Mouse (Mus musculus): Measurements from ENCODE around the gene Zfp607b. TPM values are rescaled to one million over a fixed set of nuclear protein-coding genes. Genes with fewer than 3 reads are reported as not detected.

The Zfp607b gene
- polyA plus RNA-seq, 1 experiment = 0.13 TPM

- H3K27ac ChIP-seq (ENCODE audit: insufficient read depth, low read length) = no peak overlapping the region
- 84% methylated on average over 4 of the region's 4 CpGs for WGBS
- no peak for TF ChIP-seq CTCF (IDR thresholded peaks at IDR 0.05; ENCODE audit: extremely low read depth, insufficient read depth, insufficient read length, insufficient replicate concordance)
- no peak for DNase-seq (ENCODE audit: low read depth in 1 of 2, low spot score in 2 of 2)
- H3K27me3 ChIP-seq (ENCODE audit: control insufficient read depth, insufficient read depth, low read length) = peaks cover 5% of the 10 kb centered on the region; the same call in 1 of the 2 replicates
- no peak overlapping the region for H3K4me3 ChIP-seq (ENCODE audit: extremely low read depth, insufficient read depth, insufficient read length)
- H3K36me3 ChIP-seq (ENCODE audit: control insufficient read depth, insufficient read depth, low read length) = no peaks in the 10 kb centered on the region
- H3K4me1 ChIP-seq (ENCODE audit: control insufficient read depth, insufficient read depth, insufficient read length) = no peaks in the 10 kb centered on the region
These were observed 27.1 kb upstream of the Zfp607b start for GRCm38 (mm10) chr7:27662038-27662437.

GRCm38 (mm10) chr7:27673064-27673574, 16.0 kb upstream of the Zfp607b start:
- peaks cover 8% of the 10 kb centered on the region for H3K4me1 ChIP-seq (ENCODE audit: control insufficient read depth, insufficient read depth, insufficient read length)
- DNase-seq (ENCODE audit: low read depth in 1 of 2, low spot score in 2 of 2) = no peak
- TF ChIP-seq POLR2A (IDR thresholded peaks at IDR 0.05; ENCODE audit: low read depth, low read length) (no peak), CTCF (IDR thresholded peaks at IDR 0.05; ENCODE audit: extremely low read depth, insufficient read depth, insufficient read length, insufficient replicate concordance) (no peak)
- H3K36me3 ChIP-seq (ENCODE audit: control insufficient read depth, insufficient read depth, low read length) = no peaks in the 10 kb centered on the region
- no peaks in the 10 kb centered on the region; the same call in 1 of the 2 replicates for H3K27me3 ChIP-seq (ENCODE audit: control insufficient read depth, insufficient read depth, low read length)
- peak overlapping the region; percentile 64; the same call in 1 of the 2 replicates for H3K4me3 ChIP-seq (ENCODE audit: extremely low read depth, insufficient read depth, insufficient read length)
- 61% methylated on average over 9 of the region's 9 CpGs for WGBS
- H3K27ac ChIP-seq (ENCODE audit: insufficient read depth, low read length) = no peak overlapping the region

GRCm38 (mm10) chr7:27673575-27674131, 15.5 kb upstream of the Zfp607b start:
- Histone ChIP-seq H3K27me3 (ENCODE audit: control insufficient read depth, insufficient read depth, low read length) (no peaks in the 10 kb centered on the region; the same call in 1 of the 2 replicates), H3K27ac (ENCODE audit: insufficient read depth, low read length) (no peak overlapping the region), H3K36me3 (ENCODE audit: control insufficient read depth, insufficient read depth, low read length) (no peaks in the 10 kb centered on the region), H3K4me3 (ENCODE audit: extremely low read depth, insufficient read depth, insufficient read length) (peak overlapping the region; percentile 64), H3K4me1 (ENCODE audit: control insufficient read depth, insufficient read depth, insufficient read length) (peaks cover 8% of the 10 kb centered on the region)
- 2% methylated on average over 49 of the region's 52 CpGs for WGBS
- DNase-seq (ENCODE audit: low read depth in 1 of 2, low spot score in 2 of 2) = peak in 1 of 2 experiments; percentile 19
- TF ChIP-seq POLR2A (IDR thresholded peaks at IDR 0.05; ENCODE audit: low read depth, low read length) = no peak
- no peak for TF ChIP-seq CTCF (IDR thresholded peaks at IDR 0.05; ENCODE audit: extremely low read depth, insufficient read depth, insufficient read length, insufficient replicate concordance)

DNA sequence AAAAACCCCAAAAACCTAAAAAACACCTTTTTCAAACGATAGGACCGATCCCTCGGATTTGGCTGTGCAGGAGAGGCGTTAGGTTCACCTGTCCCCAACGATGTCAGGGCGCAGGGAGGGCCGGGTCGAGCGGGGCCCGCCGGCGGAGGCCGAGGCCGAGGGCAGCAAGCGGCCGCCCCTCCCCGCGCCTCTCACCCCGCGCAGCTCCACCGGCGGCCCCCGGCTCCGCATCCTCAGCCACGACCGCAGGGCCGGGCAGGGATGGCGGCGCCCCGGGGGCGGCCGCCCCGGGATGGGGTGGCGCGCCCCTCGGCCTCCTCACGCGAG, 15.0 kb upstream of the Zfp607b start:
- H3K36me3 ChIP-seq (ENCODE audit: control insufficient read depth, insufficient read depth, low read length) = no peaks in the 10 kb centered on the region
- peaks cover 8% of the 10 kb centered on the region for H3K4me1 ChIP-seq (ENCODE audit: control insufficient read depth, insufficient read depth, insufficient read length)
- no peak for TF ChIP-seq POLR2A (IDR thresholded peaks at IDR 0.05; ENCODE audit: low read depth, low read length)
- TF ChIP-seq CTCF (IDR thresholded peaks at IDR 0.05; ENCODE audit: extremely low read depth, insufficient read depth, insufficient read length, insufficient replicate concordance) = no peak
- peak overlapping the region; percentile 64 for H3K4me3 ChIP-seq (ENCODE audit: extremely low read depth, insufficient read depth, insufficient read length)
- H3K27ac ChIP-seq (ENCODE audit: insufficient read depth, low read length) = no peak overlapping the region
- no peaks in the 10 kb centered on the region; the same call in 1 of the 2 replicates for H3K27me3 ChIP-seq (ENCODE audit: control insufficient read depth, insufficient read depth, low read length)
- 0% methylated on average over 30 of the region's 38 CpGs for WGBS
- no peak for DNase-seq (ENCODE audit: low read depth in 1 of 2, low spot score in 2 of 2)

- peak; percentile 85 to 94 for DNase-seq (ENCODE audit: low read depth in 1 of 2, low spot score in 2 of 2)
- Histone ChIP-seq H3K27ac (ENCODE audit: insufficient read depth, low read length) (peak within 1 kb of the TSS; percentile 52), H3K27me3 (ENCODE audit: control insufficient read depth, insufficient read depth, low read length) (no peaks in the 10 kb centered on the region; the same call in 1 of the 2 replicates), H3K4me3 (ENCODE audit: extremely low read depth, insufficient read depth, insufficient read length) (peak within 1 kb of the TSS; percentile 64), H3K4me1 (ENCODE audit: control insufficient read depth, insufficient read depth, insufficient read length) (peaks cover 8% of the 10 kb centered on the region), H3K36me3 (ENCODE audit: control insufficient read depth, insufficient read depth, low read length) (no peaks in the 10 kb centered on the region)
- 2% methylated on average over 31 of the region's 31 CpGs for WGBS
- TF ChIP-seq CTCF (IDR thresholded peaks at IDR 0.05; ENCODE audit: extremely low read depth, insufficient read depth, insufficient read length, insufficient replicate concordance) (no peak), POLR2A (IDR thresholded peaks at IDR 0.05; ENCODE audit: low read depth, low read length) (no peak)
These were observed 14.5 kb upstream of the Zfp607b start, which contains the start of gene Map3k10 for GRCm38 (mm10) chr7:27674522-27675221. Gene Map3k10, minus strand, starts transcription at chr7:27674598.

DNA sequence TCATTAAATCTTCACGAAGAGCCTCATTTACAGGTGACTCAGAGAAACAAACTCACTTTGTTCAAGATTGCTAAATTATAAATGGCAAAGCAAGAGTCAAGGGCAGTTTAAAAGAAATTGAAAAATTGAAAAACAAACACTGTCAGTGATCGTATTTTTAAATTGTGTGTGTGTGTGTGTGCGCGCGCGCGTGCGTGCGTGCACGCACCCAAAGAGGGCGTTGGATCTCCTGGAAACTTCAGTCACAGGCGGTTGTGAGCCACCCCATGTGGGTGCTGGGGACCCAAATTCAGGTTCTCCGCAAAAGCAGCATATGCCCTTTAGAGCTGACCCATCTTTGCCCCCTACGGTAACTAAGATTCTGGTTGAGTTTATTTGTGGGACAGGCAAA, 13.9 kb upstream of the Zfp607b start:
- peaks cover 8% of the 10 kb centered on the region for H3K4me1 ChIP-seq (ENCODE audit: control insufficient read depth, insufficient read depth, insufficient read length)
- H3K27me3 ChIP-seq (ENCODE audit: control insufficient read depth, insufficient read depth, low read length) = no peaks in the 10 kb centered on the region; the same call in 1 of the 2 replicates
- no peak overlapping the region for H3K27ac ChIP-seq (ENCODE audit: insufficient read depth, low read length)
- DNase-seq (ENCODE audit: low read depth in 1 of 2, low spot score in 2 of 2) = no peak
- no peak overlapping the region for H3K4me3 ChIP-seq (ENCODE audit: extremely low read depth, insufficient read depth, insufficient read length)
- H3K36me3 ChIP-seq (ENCODE audit: control insufficient read depth, insufficient read depth, low read length) = no peaks in the 10 kb centered on the region
- TF ChIP-seq CTCF (IDR thresholded peaks at IDR 0.05; ENCODE audit: extremely low read depth, insufficient read depth, insufficient read length, insufficient replicate concordance) (no peak), POLR2A (IDR thresholded peaks at IDR 0.05; ENCODE audit: low read depth, low read length) (no peak)
- 43% methylated on average over 14 of the region's 14 CpGs for WGBS

DNA sequence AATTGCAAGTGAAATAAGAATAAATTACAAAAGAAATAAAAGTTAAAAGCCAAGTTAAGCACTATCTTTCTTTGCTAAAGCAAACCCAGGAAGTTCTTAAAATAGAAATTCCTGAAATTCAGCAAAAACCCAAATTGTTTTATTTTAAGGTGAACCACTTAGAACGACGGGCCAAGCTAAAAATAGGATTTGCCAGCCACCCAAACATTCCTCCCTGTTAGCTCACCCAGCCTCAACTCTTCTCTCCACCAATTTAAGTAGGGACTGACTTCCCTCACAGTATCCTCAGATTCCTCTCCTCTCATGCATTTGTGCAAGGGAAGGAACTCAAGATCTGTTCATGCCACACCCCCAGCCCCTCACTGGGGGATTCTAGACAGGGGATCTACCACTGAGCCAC, 5.9 kb upstream of the Zfp607b start:
- no peaks in the 10 kb centered on the region for H3K4me1 ChIP-seq (ENCODE audit: control insufficient read depth, insufficient read depth, insufficient read length)
- no peaks in the 10 kb centered on the region for H3K27me3 ChIP-seq (ENCODE audit: control insufficient read depth, insufficient read depth, low read length)
- 4% methylated on average over 2 of the region's 2 CpGs for WGBS
- no peaks in the 10 kb centered on the region for H3K36me3 ChIP-seq (ENCODE audit: control insufficient read depth, insufficient read depth, low read length)
- no peak overlapping the region for H3K4me3 ChIP-seq (ENCODE audit: extremely low read depth, insufficient read depth, insufficient read length)
- TF ChIP-seq CTCF (IDR thresholded peaks at IDR 0.05; ENCODE audit: extremely low read depth, insufficient read depth, insufficient read length, insufficient replicate concordance) (no peak), POLR2A (IDR thresholded peaks at IDR 0.05; ENCODE audit: low read depth, low read length) (no peak)
- no peak overlapping the region for H3K27ac ChIP-seq (ENCODE audit: insufficient read depth, low read length)
- DNase-seq (ENCODE audit: low read depth in 1 of 2, low spot score in 2 of 2) = no peak

All from spleen, adult 2 months (tissue).